Mouse (Mus musculus) olfactory bulb, adult 2 months (tissue): ENCODE measurements at regions not wholly inside any gene's neighbourhood (a gene's known extent, or its start where the extent isn't known, plus 50 kb on each side); places are given as distances from the start of the nearest gene placed in this dataset.

Experiments
- H3K27ac ChIP-seq: fragments of 200-500 bp; 2 replicates; pipeline ENCODE4 v1.5.1; 2012; ENCODE audit warnings: low read depth, low read length; ENCODE audit not compliant: insufficient read depth
- H3K4me1 ChIP-seq: fragments of 200-500 bp; 2 replicates; pipeline ENCODE4 v1.6.1; 2012; ENCODE audit warnings: low read length; ENCODE audit not compliant: control insufficient read depth, insufficient read depth
- H3K4me3 ChIP-seq: fragments of 200-500 bp; 2 replicates; pipeline ENCODE4 v1.5.1; 2012; ENCODE audit warnings: mild to moderate bottlenecking, low read depth, low read length, moderate library complexity; ENCODE audit not compliant: insufficient read depth
- CTCF ChIP-seq: fragments of 200-500 bp; IDR thresholded peaks from 2 replicates; pipeline ENCODE4 v1.5.1; 2012; ENCODE audit warnings: low read depth, mild to moderate bottlenecking, low read length, moderate library complexity; ENCODE audit not compliant: insufficient read depth
- POLR2A ChIP-seq: fragments of 200-500 bp; IDR thresholded peaks from 2 replicates; pipeline ENCODE4 v1.6.1; 2012; ENCODE audit warnings: mild to moderate bottlenecking, low read depth, low read length, moderate library complexity; ENCODE audit not compliant: insufficient read depth
- WGBS: fragments of 180-500 bp; shearing (Covaris S2); methylation state at CpG from one replicate; pipeline ENCODE4 v1.1.7; 2018; 5-methylcytosine and 5-hydroxymethylcytosine counted together

DNA sequence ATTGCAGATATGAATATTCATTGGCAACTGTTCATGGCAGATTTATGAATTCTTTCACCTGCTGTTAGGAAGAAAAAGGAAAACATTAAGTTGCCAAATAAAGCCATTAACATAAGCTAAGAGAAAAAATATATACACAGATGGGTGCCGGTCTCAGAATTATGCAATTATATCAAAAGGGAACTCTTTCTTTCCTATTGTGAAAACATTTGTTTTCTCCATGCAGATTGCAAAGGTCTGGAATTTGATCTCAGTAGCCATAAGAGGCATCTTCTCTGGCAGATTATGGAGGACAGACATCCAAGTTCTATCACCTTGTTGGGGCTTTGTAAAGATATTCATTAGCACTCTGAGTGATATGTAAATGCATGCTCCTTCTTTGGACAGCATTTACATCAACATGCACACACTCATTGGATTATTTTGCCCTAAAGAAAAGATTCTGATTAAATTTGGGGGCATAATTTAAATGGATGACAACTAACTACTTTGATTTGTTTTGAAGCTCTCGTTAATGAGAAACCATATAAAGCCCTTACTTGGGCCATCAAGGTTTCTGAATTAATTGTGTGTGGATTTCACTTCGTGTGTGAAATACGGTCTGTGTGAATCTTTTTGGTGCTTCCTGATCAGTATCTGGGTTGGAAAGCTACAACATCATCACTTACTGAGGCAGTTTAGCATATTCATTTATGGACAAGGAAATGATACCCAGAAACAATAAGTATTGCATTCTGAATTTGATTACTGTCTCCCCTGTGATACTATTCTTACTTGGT lies 171.2 kb upstream of the Robo2 start:
- 80% methylated on average over 4 of the region's 4 CpGs for WGBS
- Histone ChIP-seq H3K27ac (no peak overlapping the region), H3K4me3 (no peak overlapping the region), H3K4me1 (no peaks in the 10 kb centered on the region)
- TF ChIP-seq CTCF (no peak), POLR2A (no peak)

DNA sequence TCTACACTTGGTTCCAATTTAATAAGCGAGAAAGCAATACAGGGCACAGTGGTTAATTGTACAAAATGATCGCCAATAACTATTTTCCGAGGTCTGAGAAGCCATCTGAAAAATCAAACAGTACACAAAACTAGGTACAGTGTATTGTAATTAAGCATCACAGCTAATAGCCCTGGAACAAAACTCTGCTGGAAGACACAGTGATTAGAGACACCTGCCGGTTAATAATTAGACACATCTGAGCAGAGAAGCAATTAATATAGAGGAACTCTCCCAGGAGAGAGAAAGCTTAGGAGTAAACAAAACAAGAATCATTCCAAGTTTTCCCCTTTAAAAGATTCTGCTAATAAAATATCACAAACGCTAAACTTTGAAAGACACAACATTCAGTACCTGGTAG lies 136.7 kb upstream of the Robo2 start:
- no peaks in the 10 kb centered on the region for H3K4me1 ChIP-seq
- TF ChIP-seq POLR2A: no peak
- no peak for TF ChIP-seq CTCF
- WGBS: 37% methylated on average over 5 of the region's 5 CpGs
- no peak overlapping the region for H3K4me3 ChIP-seq
- no peak overlapping the region for H3K27ac ChIP-seq

DNA sequence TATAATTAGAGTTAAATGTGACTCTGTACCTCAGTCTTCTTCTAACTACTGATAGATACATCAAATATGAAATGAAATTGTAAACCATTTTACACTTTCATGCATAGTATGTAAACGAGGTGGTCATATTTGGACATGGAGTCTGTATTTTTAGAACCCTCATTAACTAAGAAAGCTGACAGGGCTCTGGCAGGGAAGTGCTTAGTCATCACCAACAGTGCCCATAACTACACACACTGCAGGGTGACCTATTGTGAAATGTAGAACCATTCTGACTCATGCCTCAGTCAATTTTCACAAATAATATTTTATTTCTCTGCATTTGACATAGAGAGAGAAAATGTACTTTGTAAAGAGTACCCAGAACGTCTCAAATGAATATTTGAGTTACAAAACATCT lies 118.9 kb upstream of the Robo2 start:
- H3K27ac ChIP-seq: no peak overlapping the region
- no peak overlapping the region for H3K4me3 ChIP-seq
- TF ChIP-seq CTCF (no peak), POLR2A (no peak)
- WGBS: 52% methylated on average over 2 of the region's 2 CpGs
- H3K4me1 ChIP-seq: no peaks in the 10 kb centered on the region

GRCm38 (mm10) chr16:74528245-74528644 lies 116.6 kb upstream of the Robo2 start:
- Histone ChIP-seq H3K4me3 (no peak overlapping the region), H3K4me1 (no peaks in the 10 kb centered on the region), H3K27ac (no peak overlapping the region)
- 58% methylated on average over 3 of the region's 3 CpGs for WGBS
- TF ChIP-seq CTCF: no peak
- no peak for TF ChIP-seq POLR2A

DNA sequence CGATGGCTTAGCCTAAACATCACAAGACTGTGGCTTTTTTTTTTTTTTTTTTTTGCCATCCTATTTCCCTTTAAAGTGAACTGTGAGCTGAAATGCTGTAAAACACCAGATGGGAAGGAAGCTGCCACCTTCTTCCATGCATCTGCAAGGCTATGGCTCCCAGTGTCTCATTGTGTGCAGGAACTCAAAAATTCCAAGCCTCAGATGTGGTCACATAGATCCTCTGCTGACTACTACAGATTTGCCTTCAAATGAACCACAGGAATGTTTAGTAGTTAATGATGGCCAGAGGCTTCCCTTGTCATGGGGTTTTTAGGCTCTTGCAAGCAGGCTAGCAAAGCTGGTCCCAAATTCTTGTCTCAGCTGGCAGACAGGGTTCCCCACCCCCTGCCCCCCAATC lies 114.9 kb upstream of the Robo2 start:
- no peak overlapping the region for H3K4me3 ChIP-seq
- no peak overlapping the region for H3K27ac ChIP-seq
- TF ChIP-seq CTCF (no peak), POLR2A (no peak)
- no peaks in the 10 kb centered on the region for H3K4me1 ChIP-seq
- WGBS: 33% methylated on average over 1 of the region's 1 CpGs

DNA sequence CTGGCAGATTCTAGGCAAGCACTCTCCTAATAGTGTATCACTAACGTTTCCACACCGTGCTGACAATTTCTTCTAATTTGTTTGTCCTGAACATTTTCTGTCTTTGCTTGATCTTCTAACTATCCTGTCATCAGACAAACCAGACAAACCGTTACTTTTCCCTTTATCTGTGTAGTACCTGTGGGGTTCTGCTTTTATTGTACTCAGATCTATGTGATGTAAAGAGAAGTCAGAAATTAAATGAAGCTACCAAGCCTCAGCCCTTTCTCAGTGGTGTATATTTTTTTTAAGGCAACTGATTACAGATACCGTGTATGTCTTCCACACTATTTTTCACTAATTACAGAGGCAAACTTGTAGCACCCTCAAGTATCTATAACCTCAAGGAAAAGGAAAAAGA lies 108.9 kb upstream of the Robo2 start:
- TF ChIP-seq POLR2A (no peak), CTCF (no peak)
- H3K4me3 ChIP-seq: no peak overlapping the region
- 75% methylated on average over 4 of the region's 4 CpGs for WGBS
- no peaks in the 10 kb centered on the region for H3K4me1 ChIP-seq
- no peak overlapping the region for H3K27ac ChIP-seq

DNA sequence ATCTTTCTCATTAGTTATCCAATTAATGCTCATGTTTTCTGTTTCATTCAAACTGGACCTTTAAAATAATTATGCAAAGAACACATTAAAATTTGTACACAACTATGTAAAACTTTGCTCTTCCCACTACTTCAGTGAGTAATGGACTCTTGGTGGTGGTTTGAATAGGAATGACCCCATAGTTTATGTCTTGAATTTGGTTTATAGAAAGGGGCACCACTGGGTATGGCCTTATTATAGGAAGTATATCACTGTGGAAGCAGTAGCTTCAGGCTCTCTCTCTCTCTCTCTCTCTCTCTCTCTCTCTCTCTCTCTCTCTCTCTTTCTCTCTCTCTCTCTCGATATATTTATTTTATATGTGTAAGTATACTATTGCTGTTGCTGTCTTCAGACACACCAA lies 106.3 kb upstream of the Robo2 start:
- no peak for TF ChIP-seq CTCF
- TF ChIP-seq POLR2A: no peak
- no peaks in the 10 kb centered on the region for H3K4me1 ChIP-seq
- H3K4me3 ChIP-seq: no peak overlapping the region
- H3K27ac ChIP-seq: no peak overlapping the region
- 89% methylated on average over 1 of the region's 1 CpGs for WGBS

- H3K4me1 ChIP-seq: no peaks in the 10 kb centered on the region
- 94% methylated on average over 4 of the region's 4 CpGs for WGBS
- TF ChIP-seq CTCF (no peak), POLR2A (no peak)
- H3K27ac ChIP-seq: no peak overlapping the region
- no peak overlapping the region for H3K4me3 ChIP-seq
Measured at GRCm38 (mm10) chr16:74517374-74517773, 105.7 kb upstream of the Robo2 start.

- TF ChIP-seq CTCF (no peak), POLR2A (no peak)
- 58% methylated on average over 4 of the region's 4 CpGs for WGBS
- H3K27ac ChIP-seq: no peak overlapping the region
- no peak overlapping the region for H3K4me3 ChIP-seq
- no peaks in the 10 kb centered on the region for H3K4me1 ChIP-seq
Measured at GRCm38 (mm10) chr16:74514481-74514880, 102.9 kb upstream of the Robo2 start.

DNA sequence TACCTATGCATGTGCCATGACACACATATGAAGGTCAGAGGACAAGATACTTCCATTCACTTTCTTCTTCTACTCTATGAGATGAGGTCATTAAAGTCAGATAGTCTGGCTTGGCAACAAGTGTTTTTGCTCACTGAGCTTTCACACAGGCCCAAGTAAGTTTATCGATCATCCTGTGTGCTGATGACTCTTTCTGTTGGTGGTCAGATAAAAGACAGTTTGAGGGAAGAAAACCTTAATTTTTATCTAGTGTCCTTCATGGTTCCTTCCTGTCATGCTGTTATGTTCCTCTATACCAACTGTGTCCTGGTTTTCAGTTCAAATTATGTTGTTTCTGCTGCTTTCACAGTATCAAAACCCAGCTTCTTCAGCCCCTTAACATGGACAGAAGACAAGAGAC lies 98.8 kb upstream of the Robo2 start:
- WGBS: 92% methylated on average over 1 of the region's 1 CpGs
- H3K4me1 ChIP-seq: no peaks in the 10 kb centered on the region
- TF ChIP-seq CTCF: no peak
- no peak overlapping the region for H3K27ac ChIP-seq
- no peak overlapping the region for H3K4me3 ChIP-seq
